Mouse (Mus musculus) liver, adult 2 months (tissue): ENCODE results near the gene Slc35f5.

Experiments used
- CTCF ChIP-seq: fragments of 200-500 bp; IDR thresholded peaks from 2 replicates; pipeline ENCODE4 v1.5.1; 2011; ENCODE audit warnings: low read depth, low read length, control low read depth
- POLR2A ChIP-seq: fragments of 200-500 bp; IDR thresholded peaks from 2 replicates; pipeline ENCODE4 v1.6.1; 2011; ENCODE audit warnings: low read length, control low read depth; ENCODE audit not compliant: insufficient read depth; ENCODE audit errors: extremely low read depth

DNA sequence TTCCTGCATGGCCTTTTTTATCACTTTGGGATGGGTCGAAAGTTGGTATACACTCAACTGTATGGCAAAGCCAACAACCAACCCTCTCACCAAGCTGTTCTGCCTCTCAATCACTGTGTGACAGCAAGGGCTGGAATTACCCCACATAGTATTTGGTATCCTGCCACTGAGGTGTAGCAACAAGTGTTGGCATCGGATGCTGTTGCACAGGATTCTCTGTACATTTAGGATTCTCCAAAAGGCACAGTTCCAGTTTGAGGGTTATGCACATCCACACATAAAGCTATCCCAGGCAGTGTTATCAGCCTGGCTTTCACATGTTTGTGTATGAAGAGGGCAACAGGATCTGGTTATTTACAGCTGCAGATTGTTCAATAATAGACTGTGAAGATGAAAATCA, 23.3 kb upstream of the Slc35f5 start:
- TF ChIP-seq CTCF (no peak), POLR2A (no peak)
